Mouse (Mus musculus): Measurements from ENCODE around the gene Acot9. TPM values are rescaled to one million over a fixed set of nuclear protein-coding genes. Genes with fewer than 3 reads are reported as not detected.
A peak's percentile ranks its signal among the peaks of the same experiment; 100 is the strongest.

Gene Acot9
- polyA plus RNA-seq, 1 experiment from 2014 or later = 23.7 TPM

GRCm38 (mm10) chrX:155280427-155281044 is 18.3 kb downstream of the Acot9 start:
- no peak overlapping the region for H3K27ac ChIP-seq (ENCODE audit: low read depth, low read length)
- H3K4me3 ChIP-seq (ENCODE audit: low read depth, low read length) = no peak overlapping the region
- WGBS = 43% methylated on average over 1 of the region's 1 CpGs
- no peak for DNase-seq (ENCODE audit: low spot score)
- H3K4me1 ChIP-seq (replicated peaks; ENCODE audit: control insufficient read depth, insufficient read depth, low read length) = no peaks in the 10 kb centered on the region
- H3K27me3 ChIP-seq (replicated peaks; ENCODE audit: control insufficient read depth, insufficient read depth, low read length) = no peaks in the 10 kb centered on the region
- no peaks in the 10 kb centered on the region for H3K9me3 ChIP-seq (ENCODE audit: control insufficient read depth, low read length)
- no peaks in the 10 kb centered on the region for H3K36me3 ChIP-seq (ENCODE audit: control insufficient read depth, insufficient read depth, low read length)
- ATAC-seq (replicated peaks; ENCODE audit: low FRiP score) = no peak
- H3K4me2 ChIP-seq = no peak overlapping the region
- H3K9ac ChIP-seq (ENCODE audit: low read depth, low read length) = no peak overlapping the region

DNA sequence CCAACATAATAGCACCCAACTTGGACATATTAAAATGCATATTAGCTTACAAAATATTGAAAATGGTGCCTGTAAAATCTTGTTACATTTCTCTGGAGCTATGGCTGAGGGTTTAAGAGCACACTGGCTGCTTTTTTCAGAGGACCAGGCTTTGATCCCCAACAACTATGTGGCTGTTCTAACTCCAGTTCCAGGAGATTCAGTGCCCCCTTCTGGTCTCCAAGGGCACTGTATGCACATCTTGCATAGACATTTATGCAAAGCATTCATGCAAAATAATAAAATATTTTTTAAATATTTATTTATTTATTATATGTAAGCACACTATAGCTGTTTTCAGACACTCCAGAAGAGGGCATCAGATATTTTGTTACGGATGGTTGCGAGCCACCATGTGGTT is 44.1 kb downstream of the Acot9 start:
- H3K4me2 ChIP-seq = no peak overlapping the region
- H3K4me1 ChIP-seq (replicated peaks; ENCODE audit: control insufficient read depth, insufficient read depth, low read length) = no peaks in the 10 kb centered on the region
- no peak overlapping the region for H3K9ac ChIP-seq (ENCODE audit: low read depth, low read length)
- H3K9me3 ChIP-seq (ENCODE audit: control insufficient read depth, low read length) = no peaks in the 10 kb centered on the region
- no peak overlapping the region for H3K27ac ChIP-seq (ENCODE audit: low read depth, low read length)
- WGBS = 97% methylated on average over 2 of the region's 2 CpGs
- no peaks in the 10 kb centered on the region for H3K27me3 ChIP-seq (replicated peaks; ENCODE audit: control insufficient read depth, insufficient read depth, low read length)
- no peak for ATAC-seq (replicated peaks; ENCODE audit: low FRiP score)
- DNase-seq (ENCODE audit: low spot score) = no peak
- no peaks in the 10 kb centered on the region for H3K36me3 ChIP-seq (ENCODE audit: control insufficient read depth, insufficient read depth, low read length)
- H3K4me3 ChIP-seq (ENCODE audit: low read depth, low read length) = no peak overlapping the region

GRCm38 (mm10) chrX:155318005-155318404 is 55.8 kb downstream of the Acot9 start:
- Histone ChIP-seq H3K9ac (ENCODE audit: low read depth, low read length) (no peak overlapping the region), H3K27me3 (replicated peaks; ENCODE audit: control insufficient read depth, insufficient read depth, low read length) (no peaks in the 10 kb centered on the region), H3K36me3 (ENCODE audit: control insufficient read depth, insufficient read depth, low read length) (no peaks in the 10 kb centered on the region), H3K4me3 (ENCODE audit: low read depth, low read length) (no peak overlapping the region), H3K27ac (ENCODE audit: low read depth, low read length) (no peak overlapping the region), H3K9me3 (ENCODE audit: control insufficient read depth, low read length) (no peaks in the 10 kb centered on the region), H3K4me1 (replicated peaks; ENCODE audit: control insufficient read depth, insufficient read depth, low read length) (no peaks in the 10 kb centered on the region), H3K4me2 (no peak overlapping the region)
- WGBS = 41% methylated on average over 4 of the region's 4 CpGs
- DNase-seq (ENCODE audit: low spot score) (no peak), ATAC-seq (replicated peaks; ENCODE audit: low FRiP score) (no peak)

DNA sequence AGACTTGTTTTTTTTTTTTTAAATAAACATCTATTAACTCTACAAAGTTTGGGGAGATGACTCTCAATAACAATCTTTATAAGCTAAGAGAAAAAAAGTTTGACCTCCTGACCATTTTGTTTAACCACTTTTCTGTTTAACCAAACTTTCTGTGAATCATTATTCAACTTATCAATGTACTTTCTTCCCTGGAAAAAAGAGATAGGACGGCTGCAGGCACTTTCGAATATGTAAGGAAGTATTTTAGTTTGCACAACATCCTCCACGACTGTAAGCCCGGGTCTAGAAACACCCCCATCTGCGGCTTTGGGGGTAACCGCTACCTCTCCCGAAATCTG is 75.3 kb downstream of the Acot9 start:
- H3K4me1 ChIP-seq (replicated peaks; ENCODE audit: control insufficient read depth, insufficient read depth, low read length) = no peaks in the 10 kb centered on the region
- peak overlapping the region; percentile 69 for H3K9ac ChIP-seq (ENCODE audit: low read depth, low read length)
- H3K9me3 ChIP-seq (ENCODE audit: control insufficient read depth, low read length) = no peaks in the 10 kb centered on the region
- WGBS = 22% methylated on average over 7 of the region's 7 CpGs
- H3K27ac ChIP-seq (ENCODE audit: low read depth, low read length) = peak overlapping the region; percentile 73; the same call in 1 of the 2 replicates
- no peaks in the 10 kb centered on the region; the same call in 1 of the 2 replicates for H3K36me3 ChIP-seq (ENCODE audit: control insufficient read depth, insufficient read depth, low read length)
- ATAC-seq (replicated peaks; ENCODE audit: low FRiP score) = no peak
- no peaks in the 10 kb centered on the region for H3K27me3 ChIP-seq (replicated peaks; ENCODE audit: control insufficient read depth, insufficient read depth, low read length)
- H3K4me3 ChIP-seq (ENCODE audit: low read depth, low read length) = peak overlapping the region; percentile 61
- no peak for DNase-seq (ENCODE audit: low spot score)
- H3K4me2 ChIP-seq = peak overlapping the region; percentile 54

- peak overlapping the region; percentile 69 for H3K9ac ChIP-seq (ENCODE audit: low read depth, low read length)
- peak overlapping the region; percentile 61 for H3K4me3 ChIP-seq (ENCODE audit: low read depth, low read length)
- no peaks in the 10 kb centered on the region for H3K36me3 ChIP-seq (ENCODE audit: control insufficient read depth, insufficient read depth, low read length)
- peak; percentile 96 for ATAC-seq (replicated peaks; ENCODE audit: low FRiP score)
- peak overlapping the region; percentile 54 for H3K4me2 ChIP-seq
- peak overlapping the region; percentile 73 for H3K27ac ChIP-seq (ENCODE audit: low read depth, low read length)
- WGBS = 12% methylated on average over 49 of the region's 49 CpGs
- peak; percentile 78 for DNase-seq (ENCODE audit: low spot score)
- no peaks in the 10 kb centered on the region for H3K9me3 ChIP-seq (ENCODE audit: control insufficient read depth, low read length)
- H3K4me1 ChIP-seq (replicated peaks; ENCODE audit: control insufficient read depth, insufficient read depth, low read length) = no peaks in the 10 kb centered on the region
- no peaks in the 10 kb centered on the region for H3K27me3 ChIP-seq (replicated peaks; ENCODE audit: control insufficient read depth, insufficient read depth, low read length)
Observed at GRCm38 (mm10) chrX:155337905-155338721, 75.9 kb downstream of the Acot9 start.

GRCm38 (mm10) chrX:155340654-155341053 is 78.4 kb downstream of the Acot9 start, which contains the start of gene Prdx4:
Gene Prdx4, minus strand, starts transcription at chrX:155340754.
- H3K9ac ChIP-seq (ENCODE audit: low read depth, low read length) = no peak within 1 kb of the TSS
- no peaks in the 10 kb centered on the region for H3K36me3 ChIP-seq (ENCODE audit: control insufficient read depth, insufficient read depth, low read length)
- H3K4me3 ChIP-seq (ENCODE audit: low read depth, low read length) = no peak within 1 kb of the TSS
- H3K4me2 ChIP-seq = no peak within 1 kb of the TSS
- ATAC-seq (replicated peaks; ENCODE audit: low FRiP score) (no peak), DNase-seq (ENCODE audit: low spot score) (no peak)
- H3K4me1 ChIP-seq (replicated peaks; ENCODE audit: control insufficient read depth, insufficient read depth, low read length) = no peaks in the 10 kb centered on the region
- H3K27ac ChIP-seq (ENCODE audit: low read depth, low read length) = no peak within 1 kb of the TSS
- no peaks in the 10 kb centered on the region for H3K9me3 ChIP-seq (ENCODE audit: control insufficient read depth, low read length)
- H3K27me3 ChIP-seq (replicated peaks; ENCODE audit: control insufficient read depth, insufficient read depth, low read length) = no peaks in the 10 kb centered on the region

- WGBS = 81% methylated on average over 2 of the region's 2 CpGs
- H3K36me3 ChIP-seq (ENCODE audit: control insufficient read depth, insufficient read depth, low read length) = no peaks in the 10 kb centered on the region
- H3K4me2 ChIP-seq = no peak overlapping the region
- H3K27ac ChIP-seq (ENCODE audit: low read depth, low read length) = no peak overlapping the region
- no peak overlapping the region for H3K4me3 ChIP-seq (ENCODE audit: low read depth, low read length)
- H3K27me3 ChIP-seq (replicated peaks; ENCODE audit: control insufficient read depth, insufficient read depth, low read length) = no peaks in the 10 kb centered on the region
- DNase-seq (ENCODE audit: low spot score) = no peak
- H3K9ac ChIP-seq (ENCODE audit: low read depth, low read length) = no peak overlapping the region
- no peaks in the 10 kb centered on the region for H3K9me3 ChIP-seq (ENCODE audit: control insufficient read depth, low read length)
- no peak for ATAC-seq (replicated peaks; ENCODE audit: low FRiP score)
- H3K4me1 ChIP-seq (replicated peaks; ENCODE audit: control insufficient read depth, insufficient read depth, low read length) = no peaks in the 10 kb centered on the region
Observed at GRCm38 (mm10) chrX:155346249-155346648, 84.0 kb downstream of the Acot9 start.

Data from liver, embryonic 11.5 days (tissue).